Mouse (Mus musculus) ovary, postnatal 36 days (tissue): ENCODE results near the gene Ttll1.

Source experiments
- DNase-seq: peaks from one replicate; pipeline ENCODE4 v3.0.0; 2022; ENCODE audit warnings: low spot score, mixed read lengths

Gene Ttll1

GRCm38 (mm10) chr15:83455034-83455433 is 55.7 kb downstream of the Ttll1 start:
- DNase-seq = no peak

DNA sequence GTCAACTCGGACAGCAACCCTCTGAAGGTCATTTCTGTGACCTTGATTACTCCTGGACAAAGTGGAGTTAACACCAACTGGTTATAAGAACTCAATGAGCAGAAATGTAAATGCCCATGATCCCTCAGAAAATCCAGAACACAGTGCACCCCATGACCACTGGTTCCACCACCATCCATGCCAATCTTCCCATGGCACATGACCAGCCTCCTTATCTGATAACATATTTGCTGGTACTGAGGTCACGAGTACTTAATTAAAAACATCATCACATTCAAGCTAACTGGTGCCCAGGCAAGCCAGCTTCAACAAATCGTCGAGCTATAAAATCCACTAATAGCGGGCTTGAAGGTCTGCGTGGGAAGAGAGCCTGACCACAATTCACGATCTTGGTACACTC is 56.3 kb downstream of the Ttll1 start:
- DNase-seq = no peak

GRCm38 (mm10) chr15:83453879-83454278 is 56.8 kb downstream of the Ttll1 start:
- DNase-seq = peak; percentile 27

GRCm38 (mm10) chr15:83452219-83452760 is 58.4 kb downstream of the Ttll1 start:
- no peak for DNase-seq

DNA sequence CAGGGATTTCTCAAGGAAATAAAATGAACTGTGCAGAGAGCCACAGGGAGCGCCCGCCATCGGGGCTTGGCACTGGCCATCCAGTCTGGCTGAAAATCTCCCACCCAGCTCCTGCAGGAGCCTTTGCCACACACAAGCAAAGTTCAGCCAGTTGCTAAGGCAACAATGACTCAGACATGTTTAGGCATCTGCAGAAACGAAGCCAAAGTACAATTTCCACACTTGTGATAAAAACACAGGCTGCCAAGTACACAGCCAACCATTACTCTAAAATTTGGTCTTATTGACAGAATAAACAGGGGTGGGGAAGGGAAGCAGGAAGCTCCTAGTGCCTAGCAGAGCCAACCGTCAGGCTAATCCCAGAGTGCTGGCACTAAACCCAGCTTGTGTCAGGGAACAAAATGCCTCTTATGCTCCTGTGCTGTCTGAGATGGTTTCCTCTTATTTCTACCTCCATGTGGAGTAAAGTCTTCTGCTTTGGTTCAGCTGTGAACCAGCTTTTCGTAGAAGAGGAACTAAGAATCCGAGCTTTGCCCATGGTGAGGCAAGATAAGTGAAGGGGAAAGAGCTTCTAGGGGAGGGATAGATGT is 59.0 kb downstream of the Ttll1 start:
- peak; percentile 48 for DNase-seq

- no peak for DNase-seq
Observed at GRCm38 (mm10) chr15:83450007-83450406, 60.7 kb downstream of the Ttll1 start.

DNA sequence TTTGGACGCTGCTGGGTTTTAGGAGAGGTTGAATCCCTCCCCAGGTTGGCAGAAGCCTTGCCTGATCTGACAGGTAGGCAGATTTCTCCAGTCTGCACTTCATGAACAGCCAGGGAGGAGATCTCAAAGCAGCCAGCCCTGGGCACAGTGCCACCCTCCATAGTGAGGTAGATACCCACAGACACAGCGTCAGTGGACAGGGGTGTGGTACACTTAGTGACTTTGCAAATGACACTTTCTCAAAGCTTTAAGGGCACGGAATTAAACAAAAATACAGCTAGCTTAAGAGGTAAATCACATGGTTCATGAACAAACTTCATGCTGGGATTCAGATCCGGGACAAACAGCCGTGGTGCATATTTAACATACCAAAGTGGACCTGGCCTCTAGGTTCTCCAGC is 62.0 kb downstream of the Ttll1 start:
- no peak for DNase-seq

DNA sequence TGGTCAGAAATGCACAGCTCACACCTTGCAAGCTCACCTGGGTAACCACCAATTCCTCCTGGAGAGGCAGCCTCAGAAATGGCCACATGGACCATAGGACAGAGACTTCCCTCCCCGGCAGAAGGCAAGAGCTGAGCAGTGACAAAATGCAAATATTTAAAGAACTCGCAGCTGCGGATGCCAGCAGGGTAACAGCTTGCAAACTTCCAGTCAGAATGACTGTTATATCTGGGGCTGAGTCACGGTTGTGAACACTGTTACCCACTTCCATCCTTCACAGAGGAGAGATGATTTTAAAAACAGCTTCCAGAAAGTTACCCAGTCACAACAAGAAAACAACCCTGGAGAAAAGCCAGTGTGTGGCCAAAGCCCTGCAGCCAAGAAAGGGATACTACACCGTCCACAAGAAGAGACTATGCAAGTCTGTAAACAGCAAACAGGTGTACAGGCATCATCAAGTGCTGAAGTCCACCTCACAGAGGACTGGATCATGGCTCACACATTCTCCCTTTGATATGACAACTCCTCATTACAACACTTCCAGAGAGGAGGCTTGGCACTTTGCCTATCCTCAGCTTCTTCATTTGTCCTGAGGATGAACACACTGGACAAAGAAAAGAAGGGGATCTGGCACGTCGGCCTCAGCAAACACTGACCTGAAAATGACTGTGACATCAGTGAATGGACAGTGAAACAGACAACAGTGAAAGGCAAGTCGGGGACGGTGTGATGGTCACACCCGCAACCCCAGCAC is 62.7 kb downstream of the Ttll1 start:
- DNase-seq = no peak

DNA sequence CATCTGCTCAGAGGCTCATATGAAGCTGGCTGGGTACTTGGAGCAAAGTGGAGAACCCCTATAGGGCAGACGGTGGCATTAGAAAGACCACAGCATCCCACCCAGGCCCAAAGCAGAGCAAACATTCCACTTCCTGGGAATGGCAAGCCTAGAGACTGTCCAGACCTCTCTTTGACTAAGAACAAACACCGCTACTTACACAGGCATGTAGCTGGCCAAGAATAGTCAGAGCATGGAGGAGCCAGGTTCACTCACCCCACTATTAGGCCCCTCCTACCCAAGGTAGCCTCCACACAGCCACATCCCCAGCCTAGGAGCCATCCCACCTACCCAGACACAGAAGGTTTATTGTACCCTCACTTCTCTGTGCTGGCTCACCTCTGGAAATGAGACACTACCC is 64.8 kb downstream of the Ttll1 start:
- no peak for DNase-seq

DNA sequence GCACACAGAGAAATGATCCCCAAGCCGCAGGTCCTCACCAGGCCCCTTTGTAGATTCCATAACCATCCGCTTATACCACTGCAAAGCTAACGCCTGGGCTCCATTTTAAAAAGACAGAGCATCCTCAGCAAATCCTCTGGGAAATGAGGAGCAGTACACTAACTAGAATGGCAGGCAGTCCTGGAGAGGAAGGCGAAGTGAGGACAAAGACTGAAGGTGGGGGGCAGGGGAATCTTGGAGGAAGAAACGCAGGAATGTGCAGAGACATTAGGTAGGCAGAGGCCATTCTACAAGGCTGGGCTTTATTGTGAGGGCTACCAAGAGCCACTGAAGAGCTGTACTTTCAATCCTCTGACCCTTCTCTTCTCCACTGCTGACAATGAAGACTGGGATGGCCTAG is 65.3 kb downstream of the Ttll1 start:
- no peak for DNase-seq

DNA sequence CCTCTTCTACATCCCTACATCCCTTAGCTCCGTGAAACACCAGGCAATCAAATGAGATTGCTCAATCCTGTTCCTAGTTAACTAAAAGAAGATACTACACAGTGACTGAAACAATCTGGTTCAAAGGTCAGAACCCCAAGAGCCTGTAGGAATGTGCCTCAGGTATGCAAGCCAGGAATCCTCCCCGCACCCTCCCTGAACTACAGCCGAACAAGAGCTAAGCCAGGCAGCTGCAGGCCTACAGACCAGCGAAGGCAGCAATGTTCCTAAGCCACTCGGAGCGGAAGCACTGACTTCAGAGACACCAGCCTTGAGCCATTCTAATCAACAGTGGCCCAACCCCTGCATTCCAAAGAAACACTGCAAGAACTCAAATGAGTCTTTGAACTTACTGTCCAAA is 66.3 kb downstream of the Ttll1 start:
- DNase-seq = no peak

DNA sequence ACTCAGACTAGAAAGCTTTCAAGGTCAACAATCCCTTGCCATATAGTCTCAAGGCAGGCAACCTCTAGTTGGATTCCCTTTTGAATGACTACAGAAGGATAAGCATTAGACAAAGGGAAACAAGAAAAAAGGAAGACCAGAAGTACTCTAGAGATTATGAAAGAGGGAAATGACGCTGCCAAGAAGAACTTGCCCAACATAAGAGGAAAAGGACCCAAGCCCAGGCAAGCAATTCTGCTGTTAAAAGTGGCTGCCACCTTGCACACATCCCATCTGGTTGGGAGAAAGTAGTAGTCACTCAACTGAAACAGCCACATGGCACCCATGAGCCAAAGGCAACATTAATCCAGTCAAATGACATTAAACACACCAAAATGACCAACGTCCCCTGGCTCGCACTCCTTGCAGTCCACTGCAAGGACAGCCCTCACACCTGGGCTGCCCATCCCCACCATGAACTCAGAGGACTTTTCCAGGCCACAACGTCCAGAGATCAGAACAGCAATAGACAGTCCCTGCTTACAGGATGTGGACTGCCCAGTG is 68.1 kb downstream of the Ttll1 start:
- no peak for DNase-seq

GRCm38 (mm10) chr15:83440726-83441125 is 70.0 kb downstream of the Ttll1 start:
- DNase-seq = no peak

GRCm38 (mm10) chr15:83436541-83436940 is 74.2 kb downstream of the Ttll1 start:
- DNase-seq = no peak

- DNase-seq = no peak
Observed at GRCm38 (mm10) chr15:83435324-83436090, 75.2 kb downstream of the Ttll1 start.

DNA sequence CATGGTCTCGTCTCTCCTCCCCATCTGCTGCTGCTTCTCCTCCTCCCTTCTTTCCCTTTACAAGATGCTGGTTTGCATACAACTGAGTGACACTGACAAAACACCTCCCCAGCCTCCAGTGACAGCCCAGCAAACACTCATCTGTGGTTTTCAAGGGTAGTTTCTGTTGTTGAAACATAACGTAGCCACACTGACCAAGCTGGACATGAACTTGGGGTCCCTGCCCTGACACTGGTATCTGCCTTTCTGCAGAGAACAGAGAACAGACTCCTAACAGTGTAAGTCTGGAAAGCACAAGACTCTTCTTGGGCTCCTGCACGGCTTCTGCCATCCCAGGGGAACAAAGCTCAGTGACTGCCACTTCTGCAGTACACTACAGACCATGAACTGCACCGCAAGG is 76.0 kb downstream of the Ttll1 start:
- DNase-seq = no peak
